Mouse (Mus musculus): ENCODE results near the gene Slc8a1.

Slc8a1 gene

GRCm38 (mm10) chr17:81424256-81424912 lies 313.8 kb downstream of the Slc8a1 start:
- DNase-seq (ENCODE audit: low read depth, low spot score) = no peak

- no peak for DNase-seq (ENCODE audit: low read depth, low spot score)
These were observed 318.2 kb downstream of the Slc8a1 start for GRCm38 (mm10) chr17:81419802-81420459.

- no peak for DNase-seq (ENCODE audit: low read depth, low spot score)
These were observed 321.6 kb downstream of the Slc8a1 start for GRCm38 (mm10) chr17:81416361-81417114.

GRCm38 (mm10) chr17:81412736-81413135 lies 325.4 kb downstream of the Slc8a1 start:
- DNase-seq (ENCODE audit: low read depth, low spot score) = no peak

GRCm38 (mm10) chr17:81404225-81404624 lies 334.0 kb downstream of the Slc8a1 start:
- DNase-seq (ENCODE audit: low read depth, low spot score) = no peak

- DNase-seq (ENCODE audit: low read depth, low spot score) = no peak
These were observed 335.1 kb downstream of the Slc8a1 start for GRCm38 (mm10) chr17:81403121-81403520.

- no peak for DNase-seq (ENCODE audit: low read depth, low spot score)
These were observed 335.5 kb downstream of the Slc8a1 start for GRCm38 (mm10) chr17:81402636-81403035.

- no peak for DNase-seq (ENCODE audit: low read depth, low spot score)
These were observed 337.8 kb downstream of the Slc8a1 start for GRCm38 (mm10) chr17:81400377-81400776.

GRCm38 (mm10) chr17:81397434-81397833 lies 340.7 kb downstream of the Slc8a1 start:
- DNase-seq (ENCODE audit: low read depth, low spot score) = no peak

- DNase-seq (ENCODE audit: low read depth, low spot score) = no peak
These were observed 344.1 kb downstream of the Slc8a1 start for GRCm38 (mm10) chr17:81394124-81394523.

GRCm38 (mm10) chr17:81393040-81393439 lies 345.1 kb downstream of the Slc8a1 start:
- DNase-seq (ENCODE audit: low read depth, low spot score) = no peak

- no peak for DNase-seq (ENCODE audit: low read depth, low spot score)
These were observed 346.7 kb downstream of the Slc8a1 start for GRCm38 (mm10) chr17:81391478-81391877.

GRCm38 (mm10) chr17:81390790-81391189 lies 347.4 kb downstream of the Slc8a1 start:
- no peak for DNase-seq (ENCODE audit: low read depth, low spot score)

- no peak for DNase-seq (ENCODE audit: low read depth, low spot score)
These were observed 352.1 kb downstream of the Slc8a1 start for GRCm38 (mm10) chr17:81386118-81386517.

- DNase-seq (ENCODE audit: low read depth, low spot score) = no peak
These were observed 352.7 kb downstream of the Slc8a1 start for GRCm38 (mm10) chr17:81385476-81385875.

GRCm38 (mm10) chr17:81383461-81383860 lies 354.7 kb downstream of the Slc8a1 start:
- no peak for DNase-seq (ENCODE audit: low read depth, low spot score)

GRCm38 (mm10) chr17:81378436-81378835 lies 359.7 kb downstream of the Slc8a1 start:
- DNase-seq (ENCODE audit: low read depth, low spot score) = no peak

GRCm38 (mm10) chr17:81377757-81378299 lies 360.3 kb downstream of the Slc8a1 start:
- DNase-seq (ENCODE audit: low read depth, low spot score) = no peak

- no peak for DNase-seq (ENCODE audit: low read depth, low spot score)
These were observed 361.0 kb downstream of the Slc8a1 start for GRCm38 (mm10) chr17:81377195-81377594.

- DNase-seq (ENCODE audit: low read depth, low spot score) = no peak
These were observed 362.3 kb downstream of the Slc8a1 start for GRCm38 (mm10) chr17:81375901-81376300.

- no peak for DNase-seq (ENCODE audit: low read depth, low spot score)
These were observed 369.1 kb downstream of the Slc8a1 start for GRCm38 (mm10) chr17:81369036-81369435.

- DNase-seq (ENCODE audit: low read depth, low spot score) = no peak
These were observed 369.7 kb downstream of the Slc8a1 start for GRCm38 (mm10) chr17:81368503-81368902.
